Mouse (Mus musculus): ENCODE measurements at regions not wholly inside any gene's neighbourhood (a gene's known extent, or its start where the extent isn't known, plus 50 kb on each side); places are given as distances from the start of the nearest gene placed in this dataset.

DNA sequence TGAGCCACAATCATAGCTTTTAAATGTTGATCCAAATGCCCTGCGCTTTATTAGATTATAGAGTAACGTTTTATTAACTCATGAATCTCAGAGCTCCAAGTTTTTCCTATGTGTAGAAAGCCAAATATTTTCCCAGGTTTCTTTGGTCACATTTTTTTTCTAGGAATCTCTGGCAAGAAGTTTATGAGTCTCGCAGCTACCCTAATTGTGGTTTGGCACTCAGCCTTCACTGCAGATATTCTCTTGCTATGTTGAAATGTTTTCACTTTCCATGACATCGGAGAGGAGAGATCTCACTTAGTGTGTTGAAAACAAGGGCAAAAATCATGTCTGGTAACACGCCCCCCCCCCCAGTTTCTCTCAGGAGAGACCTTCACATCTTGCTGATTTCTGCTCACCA is 212.4 kb downstream of the Tmem26 start:
- Histone ChIP-seq H3K4me1 (ENCODE audit: control insufficient read depth, insufficient read depth, low read length) (no peaks in the 10 kb centered on the region), H3K4me3 (replicated peaks; ENCODE audit: extremely low read depth, low read depth, low read length) (no peak overlapping the region)
- no peak for DNase-seq
- TF ChIP-seq POLR2A (IDR thresholded peaks at IDR 0.05; ENCODE audit: borderline replicate concordance, extremely low read depth, low read depth, low read length): no peak
- TF ChIP-seq CTCF (IDR thresholded peaks at IDR 0.05; ENCODE audit: insufficient read depth, low read length): no peak
- WGBS: 56% methylated on average over 5 of the region's 5 CpGs

DNA sequence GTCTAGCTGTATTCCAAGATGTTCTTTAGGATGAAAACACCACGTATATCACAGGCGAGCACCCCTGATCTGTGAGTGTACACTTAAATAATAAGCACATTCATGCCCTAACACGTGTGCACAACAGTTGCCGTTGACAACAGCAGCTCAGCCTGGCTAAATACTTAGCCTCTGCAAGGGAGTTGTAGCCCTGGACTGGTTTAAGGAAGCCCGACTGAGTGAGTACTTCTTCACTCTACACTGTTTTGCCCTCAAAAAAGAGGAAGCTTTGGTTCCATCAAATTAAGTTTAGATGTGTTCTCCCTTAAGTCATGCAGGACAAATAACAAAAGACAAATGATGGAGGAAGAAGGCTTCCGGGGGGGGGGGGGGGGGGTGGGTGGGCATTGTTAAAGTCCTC is 208.0 kb upstream of the Rhobtb1 start:
- DNase-seq: no peak
- 55% methylated on average over 6 of the region's 6 CpGs for WGBS
- TF ChIP-seq POLR2A (IDR thresholded peaks at IDR 0.05; ENCODE audit: borderline replicate concordance, extremely low read depth, low read depth, low read length) (no peak), CTCF (IDR thresholded peaks at IDR 0.05; ENCODE audit: insufficient read depth, low read length) (no peak)
- Histone ChIP-seq H3K4me3 (replicated peaks; ENCODE audit: extremely low read depth, low read depth, low read length) (no peak overlapping the region), H3K4me1 (ENCODE audit: control insufficient read depth, insufficient read depth, low read length) (no peaks in the 10 kb centered on the region)

DNA sequence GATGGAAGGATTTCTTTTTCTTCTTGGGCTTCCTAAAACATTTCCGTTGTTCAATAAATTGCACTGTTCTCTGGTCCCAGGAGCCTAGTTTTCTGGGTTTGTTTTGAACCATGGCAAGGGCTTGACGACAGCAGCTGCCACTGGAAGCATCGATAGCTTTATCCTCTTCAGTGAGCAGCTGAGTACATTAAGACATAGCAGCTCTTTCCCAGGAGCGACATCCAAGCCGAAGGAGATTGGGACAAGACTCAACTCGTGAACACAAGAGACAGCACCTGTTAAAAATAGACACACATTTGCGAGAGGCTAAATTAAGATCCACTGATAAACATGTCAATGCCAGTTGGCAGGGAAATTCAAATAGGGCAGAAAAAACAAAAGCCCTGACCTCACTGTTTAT is 194.7 kb upstream of the Rhobtb1 start:
- TF ChIP-seq CTCF (IDR thresholded peaks at IDR 0.05; ENCODE audit: insufficient read depth, low read length) (no peak), POLR2A (IDR thresholded peaks at IDR 0.05; ENCODE audit: borderline replicate concordance, extremely low read depth, low read depth, low read length) (no peak)
- 56% methylated on average over 7 of the region's 7 CpGs for WGBS
- no peak overlapping the region for H3K4me3 ChIP-seq (replicated peaks; ENCODE audit: extremely low read depth, low read depth, low read length)
- H3K4me1 ChIP-seq (ENCODE audit: control insufficient read depth, insufficient read depth, low read length): no peaks in the 10 kb centered on the region
- no peak for DNase-seq

DNA sequence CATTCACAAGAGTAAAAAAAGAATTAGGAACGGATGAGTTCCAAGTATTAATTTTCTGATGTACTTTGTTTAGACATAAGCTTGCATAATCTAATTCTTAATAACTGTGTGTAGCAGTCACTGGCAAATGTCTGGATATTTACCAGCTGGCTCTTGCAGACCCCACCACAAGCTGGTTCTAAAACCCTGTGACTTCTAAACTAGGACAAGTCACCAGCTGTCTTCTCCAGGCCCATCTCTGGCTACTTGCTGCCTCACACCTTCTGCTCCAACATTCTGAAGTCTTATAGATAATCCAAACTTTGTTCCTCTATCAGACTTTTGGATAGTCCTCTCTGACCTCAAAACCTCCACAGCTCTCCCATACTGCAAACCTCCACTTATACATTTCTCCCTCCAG is 189.9 kb upstream of the Rhobtb1 start:
- Histone ChIP-seq H3K4me1 (ENCODE audit: control insufficient read depth, insufficient read depth, low read length) (no peaks in the 10 kb centered on the region), H3K4me3 (replicated peaks; ENCODE audit: extremely low read depth, low read depth, low read length) (no peak overlapping the region)
- WGBS: 59% methylated on average over 1 of the region's 1 CpGs
- TF ChIP-seq CTCF (IDR thresholded peaks at IDR 0.05; ENCODE audit: insufficient read depth, low read length): no peak
- no peak for DNase-seq

DNA sequence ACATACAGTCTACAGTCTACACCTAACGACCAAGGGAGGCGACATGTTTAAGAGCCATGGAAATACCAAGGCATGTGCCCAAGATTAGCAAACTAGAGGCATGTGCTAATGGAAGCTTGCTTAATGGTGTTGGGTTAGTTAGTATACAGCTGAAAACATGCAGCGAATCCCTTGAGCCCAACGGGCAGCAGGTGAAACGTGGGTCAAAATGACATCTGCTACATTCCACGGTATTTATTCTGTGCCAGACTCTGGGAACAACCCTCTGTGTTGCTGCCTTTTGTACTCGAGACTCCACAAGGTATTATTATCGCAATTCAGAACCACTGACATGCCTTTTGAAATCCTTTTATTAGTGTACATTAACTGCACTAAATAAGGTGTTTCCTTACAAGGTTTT is 188.1 kb upstream of the Rhobtb1 start:
- 81% methylated on average over 8 of the region's 8 CpGs for WGBS
- H3K4me1 ChIP-seq (ENCODE audit: control insufficient read depth, insufficient read depth, low read length): no peaks in the 10 kb centered on the region
- TF ChIP-seq CTCF (IDR thresholded peaks at IDR 0.05; ENCODE audit: insufficient read depth, low read length): no peak
- no peak for TF ChIP-seq POLR2A (IDR thresholded peaks at IDR 0.05; ENCODE audit: borderline replicate concordance, extremely low read depth, low read depth, low read length)
- H3K4me3 ChIP-seq (replicated peaks; ENCODE audit: extremely low read depth, low read depth, low read length): no peak overlapping the region
- no peak for DNase-seq

DNA sequence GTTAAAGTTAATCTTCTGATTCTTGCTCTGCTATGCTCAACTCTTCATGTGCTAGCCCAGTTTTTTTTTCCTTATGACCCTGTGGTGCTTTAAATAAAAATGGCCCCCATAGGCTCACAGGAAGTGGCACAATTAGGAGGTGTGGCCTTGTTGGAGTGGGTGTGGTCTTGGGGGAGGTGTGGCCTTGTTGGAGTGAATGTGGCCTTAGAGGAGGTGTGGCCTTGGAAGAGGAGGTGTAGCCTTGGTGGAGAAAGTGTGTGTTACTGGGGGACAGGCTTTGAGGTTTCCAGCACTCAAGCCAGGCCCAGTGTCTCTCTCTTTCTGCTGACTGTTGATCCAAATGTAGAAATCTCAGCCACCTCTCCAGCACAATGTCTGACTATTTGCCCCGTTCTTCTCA is 186.0 kb upstream of the Rhobtb1 start:
- WGBS: 93% methylated on average over 1 of the region's 1 CpGs
- Histone ChIP-seq H3K4me1 (ENCODE audit: control insufficient read depth, insufficient read depth, low read length) (no peaks in the 10 kb centered on the region), H3K4me3 (replicated peaks; ENCODE audit: extremely low read depth, low read depth, low read length) (no peak overlapping the region)
- DNase-seq: no peak
- no peak for TF ChIP-seq POLR2A (IDR thresholded peaks at IDR 0.05; ENCODE audit: borderline replicate concordance, extremely low read depth, low read depth, low read length)
- no peak for TF ChIP-seq CTCF (IDR thresholded peaks at IDR 0.05; ENCODE audit: insufficient read depth, low read length)

DNA sequence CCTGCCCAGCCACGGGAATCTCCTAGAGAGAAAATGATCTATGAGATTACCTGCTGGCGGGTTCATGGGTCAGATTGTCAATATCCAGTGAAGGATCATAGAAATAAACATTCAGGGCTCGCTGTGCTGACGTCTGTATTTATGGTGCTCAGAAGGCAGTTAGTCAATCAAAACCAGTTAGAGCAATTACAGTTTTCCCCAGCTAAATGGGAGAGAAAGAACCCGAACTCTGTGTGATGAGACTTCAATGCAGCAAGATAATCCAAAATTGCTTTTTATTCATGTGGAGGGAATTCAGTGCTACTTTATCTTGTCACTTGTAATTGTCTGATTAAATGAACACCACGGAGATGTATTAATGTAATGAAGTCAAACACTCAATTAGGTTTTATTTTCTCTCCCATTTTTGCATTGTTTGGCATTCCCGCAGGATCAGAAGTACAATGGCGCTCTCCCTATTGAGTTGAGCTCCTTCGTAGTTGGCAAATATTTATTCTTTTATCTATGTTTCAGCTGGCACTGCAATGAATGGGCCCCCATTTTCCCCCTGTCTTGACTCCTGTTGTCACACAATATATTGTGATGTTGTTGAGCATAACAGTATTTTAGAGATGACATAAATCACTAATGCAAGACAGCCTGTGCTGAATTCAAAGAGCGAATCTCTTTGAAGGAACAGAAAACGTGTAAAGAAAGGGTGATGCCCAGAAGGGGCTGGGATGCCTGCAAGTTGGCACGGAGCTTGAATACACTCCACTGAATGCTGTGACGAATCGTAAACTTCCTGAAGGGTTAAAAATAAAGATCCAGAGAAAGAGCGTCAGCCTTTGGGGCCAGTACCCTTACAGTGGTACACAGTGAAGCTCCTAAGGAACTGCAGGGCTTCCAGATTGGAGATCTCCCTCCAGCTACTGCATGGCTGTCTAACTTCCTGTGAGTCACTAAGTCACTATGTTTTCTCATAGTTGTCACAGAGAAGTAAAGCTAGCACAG is 183.0 kb upstream of the Rhobtb1 start:
- H3K4me1 ChIP-seq (ENCODE audit: control insufficient read depth, insufficient read depth, low read length): no peaks in the 10 kb centered on the region
- DNase-seq: no peak
- H3K4me3 ChIP-seq (replicated peaks; ENCODE audit: extremely low read depth, low read depth, low read length): no peak overlapping the region
- WGBS: 47% methylated on average over 15 of the region's 15 CpGs
- no peak for TF ChIP-seq CTCF (IDR thresholded peaks at IDR 0.05; ENCODE audit: insufficient read depth, low read length)
- TF ChIP-seq POLR2A (IDR thresholded peaks at IDR 0.05; ENCODE audit: borderline replicate concordance, extremely low read depth, low read depth, low read length): no peak

DNA sequence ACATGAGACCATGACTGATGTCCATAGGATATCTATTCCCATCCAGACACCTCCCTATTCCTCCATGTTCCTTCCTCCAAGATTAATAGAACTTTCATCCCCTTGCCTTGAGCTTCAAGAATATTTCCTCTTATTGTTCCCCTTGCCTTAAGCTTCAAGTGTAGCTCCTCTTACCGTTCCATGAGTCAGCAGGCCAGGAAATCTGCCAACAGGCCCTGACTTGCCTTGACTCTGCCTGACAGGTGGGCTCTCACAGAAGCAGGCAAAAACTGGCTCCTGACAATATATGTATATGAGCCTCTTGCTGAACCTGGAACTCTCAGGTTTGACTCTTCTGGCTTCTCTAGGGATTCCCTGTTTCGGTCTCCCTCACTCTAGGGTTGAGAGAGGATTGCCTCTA is 180.7 kb upstream of the Rhobtb1 start:
- TF ChIP-seq POLR2A (IDR thresholded peaks at IDR 0.05; ENCODE audit: borderline replicate concordance, extremely low read depth, low read depth, low read length): no peak
- TF ChIP-seq CTCF (IDR thresholded peaks at IDR 0.05; ENCODE audit: insufficient read depth, low read length): no peak
- Histone ChIP-seq H3K4me1 (ENCODE audit: control insufficient read depth, insufficient read depth, low read length) (no peaks in the 10 kb centered on the region), H3K4me3 (replicated peaks; ENCODE audit: extremely low read depth, low read depth, low read length) (no peak overlapping the region)
- 61% methylated on average over 2 of the region's 2 CpGs for WGBS
- DNase-seq: no peak

DNA sequence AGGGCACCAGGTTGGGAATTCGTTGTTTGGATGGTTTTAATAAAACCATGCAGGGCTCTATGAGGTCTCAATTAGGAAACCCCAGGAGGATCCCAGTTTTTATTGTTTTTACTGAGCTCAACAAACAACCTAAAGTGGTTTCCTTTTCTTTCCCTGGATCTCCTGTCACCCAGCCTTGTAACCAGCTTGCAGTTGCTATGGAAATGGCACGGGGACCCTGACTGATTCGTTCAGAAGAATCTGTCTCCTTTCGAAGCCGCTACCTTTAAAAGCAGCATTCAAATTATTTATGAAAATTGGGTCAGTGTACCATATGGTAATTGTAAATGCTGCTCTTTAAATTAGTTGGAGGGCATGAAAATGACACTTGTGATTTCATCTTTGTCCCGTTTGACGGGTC is 176.5 kb upstream of the Rhobtb1 start:
- WGBS: 77% methylated on average over 7 of the region's 7 CpGs
- TF ChIP-seq POLR2A (IDR thresholded peaks at IDR 0.05; ENCODE audit: borderline replicate concordance, extremely low read depth, low read depth, low read length): no peak
- no peak for TF ChIP-seq CTCF (IDR thresholded peaks at IDR 0.05; ENCODE audit: insufficient read depth, low read length)
- DNase-seq: no peak
- no peaks in the 10 kb centered on the region for H3K4me1 ChIP-seq (ENCODE audit: control insufficient read depth, insufficient read depth, low read length)
- H3K4me3 ChIP-seq (replicated peaks; ENCODE audit: extremely low read depth, low read depth, low read length): no peak overlapping the region

DNA sequence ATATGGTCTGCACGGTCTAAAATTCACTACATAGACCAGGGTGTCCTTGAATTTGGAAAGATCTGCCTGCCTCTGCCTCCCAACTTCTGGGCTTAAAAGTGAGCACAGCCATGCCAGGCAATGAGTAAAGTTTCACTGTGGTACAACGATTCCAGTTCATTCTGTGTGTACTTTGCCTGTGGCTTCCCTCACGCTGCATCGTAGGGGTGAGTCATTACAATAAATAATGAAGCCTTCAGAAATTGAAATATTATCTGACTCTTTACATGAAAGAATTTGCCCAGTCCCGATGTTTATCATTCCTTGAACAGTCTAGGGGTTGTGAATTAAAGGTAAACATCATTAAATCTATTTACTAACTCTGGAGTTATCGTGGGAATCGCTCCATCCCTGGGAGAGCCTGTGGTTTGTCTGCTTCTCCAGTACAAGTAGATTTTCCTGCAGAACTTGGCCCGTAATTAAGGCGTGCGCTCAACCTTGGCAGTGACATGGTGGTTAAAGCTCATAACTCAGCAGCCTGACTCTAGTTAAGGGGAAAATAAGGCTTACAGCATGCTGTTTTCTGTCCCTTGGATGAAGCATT is 174.7 kb upstream of the Rhobtb1 start:
- Histone ChIP-seq H3K4me1 (ENCODE audit: control insufficient read depth, insufficient read depth, low read length) (no peaks in the 10 kb centered on the region), H3K4me3 (replicated peaks; ENCODE audit: extremely low read depth, low read depth, low read length) (no peak overlapping the region)
- TF ChIP-seq CTCF (IDR thresholded peaks at IDR 0.05; ENCODE audit: insufficient read depth, low read length): no peak
- no peak for TF ChIP-seq POLR2A (IDR thresholded peaks at IDR 0.05; ENCODE audit: borderline replicate concordance, extremely low read depth, low read depth, low read length)
- 57% methylated on average over 10 of the region's 10 CpGs for WGBS
- DNase-seq: no peak
